Mouse (Mus musculus): ENCODE results near the gene Prickle2. TPM values are rescaled to one million over a fixed set of nuclear protein-coding genes. Genes with fewer than 3 reads are reported as not detected.

The Prickle2 gene
- polyA plus RNA-seq, 1 experiment = not detected

- no peaks in the 10 kb centered on the region for H3K4me1 ChIP-seq
Measured at GRCm38 (mm10) chr6:92420106-92420505, 285.8 kb downstream of the Prickle2 start.

GRCm38 (mm10) chr6:92415405-92415755 lies 290.6 kb downstream of the Prickle2 start:
- no peaks in the 10 kb centered on the region for H3K36me3 ChIP-seq (replicated peaks; ENCODE audit: low read length)
- H3K4me3 ChIP-seq (replicated peaks) = no peak overlapping the region
- no peak for TF ChIP-seq FLI1 (IDR thresholded peaks at IDR 0.05; ENCODE audit: low read length)
- TF ChIP-seq GATA1 (IDR thresholded peaks at IDR 0.05; ENCODE audit: borderline replicate concordance, low read length) = no peak
- no peaks in the 10 kb centered on the region for H3K27me3 ChIP-seq (replicated peaks)
- H3K4me1 ChIP-seq = no peaks in the 10 kb centered on the region
- peaks cover 23% of the 10 kb centered on the region for H3K9me3 ChIP-seq

More at GRCm38 (mm10) chr6:92420106-92420505, 285.8 kb downstream of the Prickle2 start:
- H3K27me3 ChIP-seq (replicated peaks) = no peaks in the 10 kb centered on the region
- peak overlapping the region; percentile 69 for H3K4me3 ChIP-seq (replicated peaks)
- no peaks in the 10 kb centered on the region for H3K36me3 ChIP-seq (replicated peaks; ENCODE audit: low read length)
- peaks cover 14% of the 10 kb centered on the region; the same call in 1 of the 2 replicates for H3K9me3 ChIP-seq
- TF ChIP-seq GATA1 (IDR thresholded peaks at IDR 0.05; ENCODE audit: borderline replicate concordance, low read length) (no peak), FLI1 (IDR thresholded peaks at IDR 0.05; ENCODE audit: low read length) (no peak)

GRCm38 (mm10) chr6:92414478-92415404 lies 291.2 kb downstream of the Prickle2 start:
- no peaks in the 10 kb centered on the region for H3K4me1 ChIP-seq
- no peak for TF ChIP-seq GATA1 (IDR thresholded peaks at IDR 0.05; ENCODE audit: borderline replicate concordance, low read length)
- no peak for TF ChIP-seq FLI1 (IDR thresholded peaks at IDR 0.05; ENCODE audit: low read length)
- H3K9me3 ChIP-seq = peaks cover 23% of the 10 kb centered on the region
- no peaks in the 10 kb centered on the region for H3K36me3 ChIP-seq (replicated peaks; ENCODE audit: low read length)
- no peak overlapping the region for H3K4me3 ChIP-seq (replicated peaks)
- no peaks in the 10 kb centered on the region for H3K27me3 ChIP-seq (replicated peaks)

- H3K36me3 ChIP-seq (replicated peaks; ENCODE audit: low read length) = no peaks in the 10 kb centered on the region
- H3K4me3 ChIP-seq (replicated peaks) = no peak overlapping the region
- H3K4me1 ChIP-seq = no peaks in the 10 kb centered on the region
- peaks cover 23% of the 10 kb centered on the region for H3K9me3 ChIP-seq
- no peak for TF ChIP-seq FLI1 (IDR thresholded peaks at IDR 0.05; ENCODE audit: low read length)
- TF ChIP-seq GATA1 (IDR thresholded peaks at IDR 0.05; ENCODE audit: borderline replicate concordance, low read length) = no peak
- no peaks in the 10 kb centered on the region for H3K27me3 ChIP-seq (replicated peaks)
Measured at GRCm38 (mm10) chr6:92413982-92414381, 292.0 kb downstream of the Prickle2 start.

- TF ChIP-seq GATA1 (IDR thresholded peaks at IDR 0.05; ENCODE audit: borderline replicate concordance, low read length) (no peak), FLI1 (IDR thresholded peaks at IDR 0.05; ENCODE audit: low read length) (no peak)
- H3K36me3 ChIP-seq (replicated peaks; ENCODE audit: low read length) = no peaks in the 10 kb centered on the region
- H3K4me3 ChIP-seq (replicated peaks) = no peak overlapping the region
- no peaks in the 10 kb centered on the region for H3K27me3 ChIP-seq (replicated peaks)
- peaks cover 24% of the 10 kb centered on the region for H3K9me3 ChIP-seq
- no peaks in the 10 kb centered on the region for H3K4me1 ChIP-seq
Measured at GRCm38 (mm10) chr6:92409788-92410187, 296.2 kb downstream of the Prickle2 start.

GRCm38 (mm10) chr6:92407259-92407658 lies 298.7 kb downstream of the Prickle2 start:
- no peaks in the 10 kb centered on the region for H3K4me1 ChIP-seq
- H3K9me3 ChIP-seq = peaks cover 20% of the 10 kb centered on the region
- H3K36me3 ChIP-seq (replicated peaks; ENCODE audit: low read length) = no peaks in the 10 kb centered on the region
- no peaks in the 10 kb centered on the region for H3K27me3 ChIP-seq (replicated peaks)
- TF ChIP-seq FLI1 (IDR thresholded peaks at IDR 0.05; ENCODE audit: low read length) = no peak
- no peak overlapping the region for H3K4me3 ChIP-seq (replicated peaks)

- H3K4me3 ChIP-seq (replicated peaks) = no peak overlapping the region
- no peaks in the 10 kb centered on the region for H3K4me1 ChIP-seq
- no peaks in the 10 kb centered on the region for H3K36me3 ChIP-seq (replicated peaks; ENCODE audit: low read length)
- H3K9me3 ChIP-seq = peaks cover 9% of the 10 kb centered on the region
- TF ChIP-seq FLI1 (IDR thresholded peaks at IDR 0.05; ENCODE audit: low read length) (no peak), GATA1 (IDR thresholded peaks at IDR 0.05; ENCODE audit: borderline replicate concordance, low read length) (no peak)
- H3K27me3 ChIP-seq (replicated peaks) = no peaks in the 10 kb centered on the region
Measured at GRCm38 (mm10) chr6:92405571-92405970, 300.4 kb downstream of the Prickle2 start.

GRCm38 (mm10) chr6:92397876-92398275 lies 308.1 kb downstream of the Prickle2 start:
- H3K27me3 ChIP-seq (replicated peaks) = no peaks in the 10 kb centered on the region
- H3K9me3 ChIP-seq = no peaks in the 10 kb centered on the region
- H3K36me3 ChIP-seq (replicated peaks; ENCODE audit: low read length) = no peaks in the 10 kb centered on the region
- H3K4me1 ChIP-seq = no peaks in the 10 kb centered on the region
- TF ChIP-seq FLI1 (IDR thresholded peaks at IDR 0.05; ENCODE audit: low read length) (no peak), GATA1 (IDR thresholded peaks at IDR 0.05; ENCODE audit: borderline replicate concordance, low read length) (no peak)
- no peak overlapping the region for H3K4me3 ChIP-seq (replicated peaks)

- H3K9me3 ChIP-seq = no peaks in the 10 kb centered on the region
- H3K4me3 ChIP-seq (replicated peaks) = no peak overlapping the region
- TF ChIP-seq GATA1 (IDR thresholded peaks at IDR 0.05; ENCODE audit: borderline replicate concordance, low read length) = no peak
- no peak for TF ChIP-seq FLI1 (IDR thresholded peaks at IDR 0.05; ENCODE audit: low read length)
- H3K36me3 ChIP-seq (replicated peaks; ENCODE audit: low read length) = no peaks in the 10 kb centered on the region
- no peaks in the 10 kb centered on the region for H3K4me1 ChIP-seq
- no peaks in the 10 kb centered on the region for H3K27me3 ChIP-seq (replicated peaks)
Measured at GRCm38 (mm10) chr6:92395556-92395955, 310.4 kb downstream of the Prickle2 start.

GRCm38 (mm10) chr6:92395143-92395542 lies 310.8 kb downstream of the Prickle2 start:
- no peaks in the 10 kb centered on the region for H3K4me1 ChIP-seq
- no peaks in the 10 kb centered on the region for H3K36me3 ChIP-seq (replicated peaks; ENCODE audit: low read length)
- 0 out of 2 replicates have a peak, but pooled peaks cover 3% of the 10 kb centered on the region for H3K9me3 ChIP-seq
- no peaks in the 10 kb centered on the region for H3K27me3 ChIP-seq (replicated peaks)
- H3K4me3 ChIP-seq (replicated peaks) = no peak overlapping the region
- TF ChIP-seq GATA1 (IDR thresholded peaks at IDR 0.05; ENCODE audit: borderline replicate concordance, low read length) (no peak), FLI1 (IDR thresholded peaks at IDR 0.05; ENCODE audit: low read length) (no peak)
